Mouse (Mus musculus) left cerebral cortex, postnatal 10 days (tissue): ENCODE measurements at regions not wholly inside any gene's neighbourhood (a gene's known extent, or its start where the extent isn't known, plus 50 kb on each side); places are given as distances from the start of the nearest gene placed in this dataset.

Experiments used
- DNase-seq, 2 experiments: peaks; one replicate each; pipeline ENCODE4 v3.0.0; 2021 to 2022; ENCODE audit warnings: low spot score in 2 of 2, mixed read lengths in 1 of 2; ENCODE audit errors: extremely low spot score in 1 of 2
- intact Hi-C: fragments of 180-260 bp; cut with DNase I; formaldehyde crosslinking; loops from one replicate; pipeline ENCODE4 v1.15.1; 2025

DNA sequence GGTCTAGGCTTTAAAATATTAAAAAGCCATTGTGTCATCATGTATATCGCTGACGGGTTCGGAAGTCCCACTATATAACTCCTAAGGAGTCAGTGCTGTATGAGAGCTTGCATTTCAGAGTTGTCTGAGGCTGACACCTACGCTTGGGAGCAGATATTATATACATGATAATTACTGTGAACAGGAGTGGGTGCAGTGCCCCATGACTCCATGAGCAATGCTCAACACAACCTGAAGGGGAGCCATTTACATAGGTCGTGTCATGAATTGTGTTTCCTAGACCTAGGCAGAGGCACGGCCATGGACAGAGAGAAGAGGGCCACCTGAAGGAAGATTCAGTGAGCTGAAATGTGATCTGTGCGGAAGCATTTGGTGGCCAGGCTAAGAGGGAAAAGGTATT lies 189.4 kb downstream of the Kcnrg start:
- intact Hi-C loops, result no loop called here
- DNase-seq, result no peak

DNA sequence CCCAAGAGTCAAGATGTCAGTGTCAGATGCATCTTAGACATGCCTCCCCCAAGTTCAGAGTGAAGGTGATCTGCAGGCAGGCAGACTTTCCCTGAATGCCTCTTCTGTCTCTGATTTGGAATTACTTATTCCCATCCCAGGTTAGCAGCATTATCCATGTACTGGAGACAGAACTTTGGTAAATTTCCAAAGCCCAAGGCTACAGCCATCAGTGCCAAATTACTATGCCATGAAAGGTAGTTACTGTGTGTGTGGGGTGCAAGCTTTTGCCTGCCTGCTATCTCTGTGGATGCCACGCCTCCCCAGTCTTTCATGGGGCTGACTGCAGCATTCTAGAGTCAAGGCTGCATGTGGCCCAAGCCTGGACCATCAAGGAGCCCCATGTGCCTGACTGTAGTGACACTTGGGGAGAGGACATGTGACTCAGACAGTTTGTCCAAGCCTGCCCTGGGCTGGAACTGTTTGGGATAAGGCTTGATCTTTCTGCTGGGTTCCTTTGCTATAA lies 196.2 kb downstream of the Kcnrg start:
- DNase-seq, result no peak
- intact Hi-C loops, result no loop called here

DNA sequence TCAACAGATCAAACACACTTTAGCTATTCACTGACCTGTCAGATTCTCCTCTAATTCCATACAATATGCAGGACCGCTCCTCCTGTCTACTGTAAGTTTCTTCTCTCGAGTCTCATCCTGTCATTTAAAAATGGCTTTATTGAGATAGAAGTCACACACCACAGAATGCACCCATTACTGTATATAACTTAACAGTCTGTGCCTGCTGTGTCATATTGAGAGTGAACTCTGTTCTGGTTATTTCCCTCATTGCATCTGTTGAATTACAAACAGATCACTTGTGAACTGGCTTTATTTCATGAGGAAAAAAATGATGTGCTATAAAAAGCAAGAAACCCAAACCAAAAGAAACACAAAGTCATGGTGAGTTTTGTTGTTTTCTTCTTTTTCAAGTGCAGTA lies 198.2 kb downstream of the Kcnrg start:
- DNase-seq, result no peak
- intact Hi-C loops, result no loop called here

DNA sequence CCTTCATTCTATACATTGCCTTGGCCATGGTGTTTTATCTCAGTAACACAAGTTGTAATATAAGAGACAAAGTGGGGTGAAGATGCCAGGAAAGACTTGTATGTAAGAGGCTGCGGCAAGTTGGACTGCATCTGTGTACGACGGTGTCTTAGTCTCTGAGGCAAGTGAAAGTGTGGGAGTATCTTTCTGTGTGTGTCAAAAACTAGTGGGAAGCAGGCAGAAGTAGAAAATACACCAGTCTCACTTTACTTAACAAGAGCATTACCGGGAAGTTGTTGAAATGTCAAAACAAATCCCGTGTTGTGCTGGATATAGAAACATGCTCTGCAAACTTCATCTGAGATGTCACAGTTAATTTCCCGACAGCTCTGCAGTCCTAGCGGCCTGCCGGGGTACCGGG lies 200.9 kb downstream of the Kcnrg start:
- no peak for DNase-seq
- intact Hi-C loops, result no loop called here

DNA sequence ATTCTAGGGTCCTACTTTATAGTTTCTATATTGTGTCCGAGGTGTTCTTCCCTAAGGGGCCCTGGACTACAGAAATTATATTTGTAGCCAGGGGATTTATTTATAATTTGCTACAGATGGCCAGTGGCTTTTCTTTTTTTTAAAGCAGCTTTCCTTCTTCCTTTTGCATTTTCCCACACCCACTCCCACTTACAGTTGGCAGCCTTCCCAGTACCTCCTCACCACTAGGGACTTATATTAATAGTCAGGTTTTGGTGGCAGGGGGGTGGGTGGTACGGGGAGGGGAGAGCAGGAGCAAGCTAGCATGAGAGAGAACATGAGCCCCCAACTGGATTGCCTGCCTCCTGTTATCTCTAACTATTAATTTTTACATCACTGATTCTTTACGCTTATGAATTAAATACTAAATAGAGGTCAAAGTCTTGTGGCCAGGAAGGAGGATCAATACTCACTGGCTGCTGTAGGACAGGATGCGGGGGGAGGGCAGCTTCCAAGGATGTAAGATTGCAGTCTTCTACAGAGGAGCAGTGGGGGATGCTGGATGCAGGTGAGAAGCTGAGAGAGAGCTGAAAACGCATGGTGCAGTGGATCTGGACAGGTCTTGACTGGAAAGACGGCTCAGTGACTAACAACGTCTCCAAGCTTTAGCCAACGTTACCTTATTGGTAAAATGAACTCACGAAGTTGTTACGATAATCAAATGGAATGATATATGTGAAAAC lies 202.6 kb downstream of the Kcnrg start:
- intact Hi-C loops, result no loop called here
- DNase-seq, result peak; percentile 45 to 67

DNA sequence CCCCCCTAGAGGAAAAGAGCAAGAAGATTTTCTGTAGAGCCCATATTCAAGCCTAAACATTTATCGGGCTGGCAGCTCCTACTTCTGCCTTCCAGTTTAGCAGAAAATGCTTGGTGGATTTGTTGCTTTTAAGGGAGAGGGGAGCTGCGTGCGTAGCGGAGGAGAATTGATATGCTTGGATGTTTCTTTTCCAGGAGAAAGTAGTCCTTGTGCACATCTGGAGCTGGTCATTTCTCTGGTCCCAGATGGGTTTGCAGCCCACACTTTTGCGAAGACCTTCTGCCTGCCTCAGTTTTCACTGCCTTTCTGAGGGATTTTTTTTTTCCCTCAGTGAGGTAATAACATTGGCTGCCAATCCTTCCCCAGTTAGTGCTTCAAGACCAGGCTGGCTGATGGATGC lies 203.6 kb downstream of the Kcnrg start:
- intact Hi-C loops, result no loop called here
- no peak for DNase-seq

DNA sequence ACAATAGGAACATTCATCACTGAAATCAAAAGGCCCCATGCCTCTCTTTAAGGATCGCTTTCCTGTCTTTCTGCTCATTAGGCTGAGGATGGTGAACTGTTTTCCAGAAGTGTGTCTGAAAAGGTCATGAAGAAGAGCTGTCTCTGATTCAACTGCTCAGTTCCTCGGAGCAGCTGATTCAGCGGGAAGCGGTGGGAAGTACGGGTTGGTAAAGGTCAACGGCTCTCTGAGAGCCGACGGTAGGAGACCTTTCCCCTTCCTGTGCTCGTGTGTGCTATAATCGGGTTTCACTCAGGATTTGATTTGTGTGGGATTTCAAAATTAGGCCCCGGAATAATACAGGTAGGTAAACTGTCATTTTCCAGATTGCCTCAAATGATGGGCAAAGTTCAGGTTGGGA lies 210.5 kb downstream of the Kcnrg start:
- intact Hi-C loops, result no loop called here
- no peak for DNase-seq

DNA sequence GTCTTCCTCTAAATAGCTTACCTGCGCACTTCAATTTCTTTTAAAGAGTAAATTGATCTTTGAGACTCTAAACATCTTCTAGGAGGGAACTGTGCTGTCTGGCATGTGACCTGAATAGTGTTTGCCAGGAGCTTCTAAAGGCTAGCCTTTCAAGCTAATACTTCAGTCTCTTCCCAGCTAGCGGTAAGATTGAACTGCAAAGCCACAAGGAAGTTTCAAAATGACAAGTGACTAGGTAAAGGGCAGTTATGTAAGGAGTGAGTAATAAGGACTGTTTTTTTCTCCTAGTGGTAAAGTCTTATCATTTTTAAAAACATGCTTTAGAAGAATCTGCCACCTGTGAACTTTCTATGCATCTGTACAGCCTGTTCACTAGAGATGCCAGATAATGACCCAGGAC lies 211.1 kb downstream of the Kcnrg start:
- no peak for DNase-seq
- intact Hi-C loops, result no loop called here

DNA sequence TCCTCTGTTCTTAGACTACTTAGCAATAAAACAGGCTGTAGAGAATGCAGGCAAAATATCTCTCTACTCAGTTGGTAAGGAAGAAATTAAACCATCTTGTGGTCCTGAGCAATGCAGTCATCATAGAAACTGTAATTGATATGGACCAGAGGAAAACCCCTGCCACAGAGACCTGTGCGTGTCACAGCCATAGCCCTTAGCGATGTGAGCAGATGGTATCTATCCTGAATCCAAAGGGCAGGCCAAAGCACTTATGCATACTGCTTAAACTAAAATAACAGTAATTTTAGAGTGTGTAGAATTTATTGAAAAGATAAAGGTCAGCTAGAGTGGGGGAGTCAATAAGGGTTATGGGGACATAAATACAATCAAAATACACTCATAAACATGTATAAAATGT lies 212.0 kb downstream of the Kcnrg start:
- intact Hi-C loops, result no loop called here
- DNase-seq, result no peak

DNA sequence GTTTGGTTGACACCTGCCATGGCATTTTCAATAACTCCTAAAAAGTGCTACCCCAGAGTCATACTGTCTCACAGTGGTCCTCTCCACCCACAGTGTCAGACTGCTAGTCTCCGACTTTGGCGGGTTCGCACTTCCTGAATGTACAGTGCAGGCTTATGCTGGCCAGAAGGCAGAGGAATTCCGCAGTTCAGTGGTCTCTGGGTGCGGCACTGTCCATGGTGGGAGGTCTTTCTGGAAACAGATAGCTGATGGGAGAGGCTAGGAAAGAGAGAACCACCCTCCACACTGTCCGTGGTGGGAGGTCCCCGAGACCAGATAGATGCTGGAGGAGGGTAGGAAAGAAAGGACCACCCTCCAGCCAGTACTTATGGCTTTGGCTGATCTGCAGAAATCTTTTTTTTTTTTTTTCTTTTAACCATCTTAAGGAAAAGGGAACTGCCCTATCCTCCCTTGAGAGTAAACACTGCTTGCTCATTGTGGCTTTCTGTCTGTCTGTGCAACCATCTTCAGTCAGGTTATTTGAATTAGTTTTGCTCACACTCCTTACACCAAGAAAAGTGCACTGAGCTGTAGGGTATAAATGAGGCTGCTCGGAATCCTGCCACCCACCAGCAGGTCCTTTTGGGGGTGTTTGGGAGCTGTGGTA lies 227.2 kb downstream of the Kcnrg start:
- intact Hi-C loops, result no loop called here
- no peak for DNase-seq

DNA sequence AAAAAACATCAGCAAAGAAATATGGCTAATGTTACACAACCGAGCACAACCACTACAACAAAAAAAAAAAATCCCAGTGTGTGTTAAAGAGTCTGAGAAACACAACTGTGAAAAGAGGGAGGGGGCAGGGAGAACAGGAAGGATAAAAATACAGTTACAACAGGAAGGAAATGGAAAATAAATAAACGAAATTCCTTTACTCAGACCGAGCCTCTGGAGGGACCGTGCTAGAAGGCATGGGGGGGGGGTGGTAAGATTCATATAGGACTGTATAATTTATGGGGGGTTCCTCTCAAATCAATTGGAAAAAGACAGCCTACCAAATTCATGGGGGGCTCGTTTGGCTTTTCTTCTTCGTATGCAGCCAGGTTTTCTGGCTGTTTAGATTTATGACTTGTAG lies 228.5 kb downstream of the Kcnrg start:
- intact Hi-C loops, result no loop called here
- DNase-seq, result no peak

DNA sequence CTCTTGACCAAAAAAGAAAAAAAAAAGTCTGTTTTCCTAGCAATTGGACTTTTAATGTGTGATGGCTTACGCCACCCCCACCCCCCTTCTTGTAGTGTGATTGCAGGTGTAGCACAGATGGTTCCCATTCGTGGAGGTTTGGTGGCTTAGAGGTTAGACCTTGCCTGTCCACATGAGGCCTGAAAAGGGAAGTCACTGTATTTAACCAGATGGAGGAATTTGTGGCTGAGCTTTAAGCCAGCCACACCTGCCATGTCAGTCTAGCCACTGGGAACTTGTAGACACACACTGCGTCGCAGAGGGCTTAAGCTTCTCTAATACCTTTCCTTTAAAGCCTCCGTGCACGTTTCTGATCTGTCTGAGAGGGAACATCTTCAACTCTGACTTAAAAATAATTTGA lies 229.0 kb downstream of the Kcnrg start:
- intact Hi-C loops, result no loop called here

DNA sequence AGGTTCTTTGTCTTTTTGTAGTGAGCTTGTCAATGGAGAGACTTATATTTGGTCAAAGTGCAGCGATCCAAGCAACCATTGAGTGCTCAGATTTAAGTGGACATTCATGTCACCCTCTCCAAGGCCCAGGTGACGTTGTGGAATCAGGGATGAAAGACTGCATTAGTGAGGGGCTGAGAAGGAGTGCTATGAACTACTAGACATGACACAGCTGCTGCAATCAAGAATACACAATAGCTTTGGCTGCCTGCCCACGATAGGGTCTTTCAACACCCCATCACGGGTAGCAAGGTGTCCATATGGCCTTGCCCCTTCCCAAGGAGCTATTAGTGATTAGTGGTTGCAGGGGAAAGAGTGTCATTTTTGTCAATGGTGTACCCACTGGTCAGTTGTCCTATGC lies 229.7 kb downstream of the Kcnrg start:
- DNase-seq, result no peak
- intact Hi-C loops, result no loop called here

More for the DNA sequence above, 229.0 kb downstream of the Kcnrg start:
- no peak for DNase-seq

DNA sequence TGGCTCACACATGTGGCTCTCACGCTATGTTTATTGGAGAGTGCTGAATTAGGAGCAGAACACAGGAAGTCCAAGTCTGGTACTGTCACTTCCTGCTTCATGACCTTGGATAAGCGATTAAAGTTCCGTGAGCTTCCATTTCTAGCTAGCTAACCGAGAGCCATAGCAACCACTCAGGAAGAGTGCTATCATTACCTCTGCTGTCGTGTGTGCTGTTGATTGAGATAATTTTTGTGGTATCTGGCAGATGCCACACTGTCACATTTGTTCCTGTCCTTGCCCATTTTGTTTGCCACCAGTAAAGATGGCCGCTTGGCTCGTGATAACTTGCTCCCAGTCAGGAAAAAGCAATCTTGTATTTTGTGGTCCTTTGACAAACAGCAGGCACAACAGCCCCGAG lies 230.6 kb downstream of the Kcnrg start:
- intact Hi-C loops, result no loop called here
- no peak for DNase-seq

DNA sequence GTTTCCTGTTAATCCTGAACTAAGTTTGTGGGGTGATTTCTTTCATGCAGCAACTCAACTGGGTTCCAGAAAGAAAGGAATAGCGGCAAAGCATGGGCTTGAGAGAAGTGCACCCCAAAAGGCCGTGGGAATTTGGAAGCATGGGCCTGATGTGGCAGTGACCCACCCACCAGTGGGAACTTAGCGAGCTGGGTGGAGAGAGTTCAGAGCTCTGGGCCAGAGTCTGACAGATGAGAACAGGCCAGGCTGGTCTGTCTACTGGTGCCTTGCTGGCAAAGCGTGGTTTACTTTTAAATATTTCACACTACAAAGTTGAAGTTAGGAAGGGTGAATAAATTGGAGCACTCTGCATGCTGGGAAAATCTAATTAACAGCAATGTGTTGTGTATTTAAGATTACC lies 235.2 kb downstream of the Kcnrg start:
- DNase-seq, result no peak
- intact Hi-C loops, result no loop called here

DNA sequence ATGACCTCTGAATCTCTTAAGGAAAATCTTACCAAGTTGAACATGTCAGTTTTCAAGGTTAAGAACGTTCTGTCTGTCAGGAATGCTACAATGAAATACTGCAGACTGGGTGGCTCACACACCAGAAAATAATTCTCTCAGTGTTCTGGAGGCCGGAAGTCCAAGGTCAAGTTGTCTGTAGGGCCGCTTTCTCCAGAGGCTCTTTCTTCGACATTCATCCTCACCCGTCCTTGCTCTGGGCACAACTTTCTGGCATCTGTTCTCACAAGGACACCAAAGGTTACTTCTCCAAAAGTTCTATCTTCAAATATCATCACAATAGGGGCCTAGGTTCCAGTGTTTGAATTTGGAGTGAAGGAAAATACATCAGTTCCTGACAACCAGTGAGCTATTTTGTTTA lies 239.2 kb downstream of the Kcnrg start:
- intact Hi-C loops, result no loop called here
- DNase-seq, result no peak

DNA sequence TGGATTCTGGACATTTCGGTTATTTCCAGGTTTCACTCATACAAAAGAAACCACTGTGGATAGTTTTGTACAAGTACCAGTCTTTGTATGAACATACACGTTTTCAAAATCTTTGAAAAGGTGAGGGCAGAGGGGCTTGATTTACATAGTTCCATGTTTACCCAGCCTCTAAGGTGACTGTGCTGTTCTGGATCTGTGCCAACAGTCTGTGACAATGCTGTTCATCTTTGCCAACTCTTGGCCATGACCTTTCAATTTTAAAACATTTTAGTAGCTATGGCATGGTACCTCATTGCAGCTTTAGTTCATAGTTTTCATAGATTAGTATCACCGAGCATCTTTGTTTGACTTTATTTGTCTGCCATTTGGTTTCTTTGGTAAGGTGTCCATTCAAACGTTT lies 243.0 kb downstream of the Kcnrg start:
- intact Hi-C loops, result no loop called here
- DNase-seq, result no peak

DNA sequence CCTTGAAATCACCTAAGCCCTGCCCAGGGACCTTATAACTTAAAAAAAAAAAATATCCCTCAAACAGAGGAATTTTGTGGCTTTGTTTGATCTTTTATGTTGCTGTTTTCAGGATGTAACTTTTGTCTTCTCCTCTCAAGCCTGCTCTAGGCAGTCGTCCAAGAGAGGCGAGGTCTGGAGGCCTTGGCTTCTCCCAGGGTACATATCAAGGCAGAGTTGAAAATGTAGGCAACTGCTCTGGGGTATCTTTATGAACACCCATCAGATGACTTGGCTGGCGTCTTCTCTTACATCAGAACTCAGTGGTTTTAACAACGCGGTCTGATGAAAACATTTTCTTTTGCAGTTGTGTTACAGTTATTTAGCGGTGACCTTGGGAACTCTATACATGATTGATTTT lies 250.4 kb downstream of the Kcnrg start:
- intact Hi-C loops, result no loop called here
- no peak for DNase-seq

DNA sequence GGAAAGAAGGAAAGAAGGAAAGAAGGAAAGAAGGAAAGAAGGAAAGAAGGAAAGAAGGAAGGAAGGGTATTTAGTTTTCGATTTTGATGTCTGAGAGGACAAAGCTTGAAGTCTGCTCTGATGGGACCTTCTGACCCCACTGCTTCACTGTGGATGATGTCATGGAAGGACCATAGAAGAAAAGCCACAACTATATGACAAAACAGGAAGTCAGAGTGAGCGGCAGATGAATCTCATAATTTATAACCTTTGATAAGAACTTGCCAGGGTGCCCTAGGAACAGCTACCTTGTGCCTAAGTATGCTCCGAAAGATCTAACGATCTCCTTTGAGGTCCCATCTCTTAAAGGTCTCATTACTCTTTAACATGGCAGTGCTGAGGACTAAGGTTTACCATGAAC lies 253.4 kb downstream of the Kcnrg start:
- intact Hi-C loops, result no loop called here
- DNase-seq, result no peak

DNA sequence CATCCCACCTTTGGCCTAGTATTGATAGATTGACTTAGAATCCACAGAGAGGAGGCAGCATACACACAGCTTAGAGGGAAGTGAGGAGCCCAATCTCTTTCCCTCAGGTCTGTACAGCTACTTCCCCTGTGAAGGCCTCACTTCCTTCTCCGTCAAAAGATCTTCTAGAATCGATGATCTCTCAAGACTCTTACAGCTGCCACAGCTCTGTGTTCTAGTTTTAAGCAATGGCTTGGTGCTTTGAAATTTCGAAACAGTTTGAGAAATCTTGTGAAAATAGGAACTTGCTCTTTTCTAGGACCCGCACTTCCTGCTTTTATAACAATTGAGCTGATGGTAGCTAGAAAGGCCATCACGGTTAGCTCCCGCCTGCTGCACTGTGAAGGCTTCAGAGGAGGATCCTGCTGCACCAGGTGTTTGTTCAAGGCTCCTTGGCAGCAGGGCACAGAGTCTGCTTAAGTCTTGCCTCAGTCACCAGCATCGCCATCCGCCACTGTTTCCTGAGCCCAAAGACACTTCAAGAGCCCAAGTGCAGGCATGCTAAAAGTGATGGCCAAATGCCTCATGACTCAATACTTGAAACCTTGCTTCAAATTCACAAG lies 254.2 kb downstream of the Kcnrg start:
- no peak for DNase-seq
- intact Hi-C loops, result no loop called here
